Mouse (Mus musculus): ENCODE data around the gene Gclm.
"Not testable (repeated sequence)": the region's sequence is repeated elsewhere in the genome, so short reads cannot be mapped to it uniquely, and the experiment has no call there.

Gene Gclm

GRCm38 (mm10) chr3:122245215-122245877 lies at the start of gene Gclm:
Gene Gclm, plus strand, starts transcription at chr3:122245557.
- DNase-seq (ENCODE audit: extremely low read depth, low read depth) = peak; percentile 88

DNA sequence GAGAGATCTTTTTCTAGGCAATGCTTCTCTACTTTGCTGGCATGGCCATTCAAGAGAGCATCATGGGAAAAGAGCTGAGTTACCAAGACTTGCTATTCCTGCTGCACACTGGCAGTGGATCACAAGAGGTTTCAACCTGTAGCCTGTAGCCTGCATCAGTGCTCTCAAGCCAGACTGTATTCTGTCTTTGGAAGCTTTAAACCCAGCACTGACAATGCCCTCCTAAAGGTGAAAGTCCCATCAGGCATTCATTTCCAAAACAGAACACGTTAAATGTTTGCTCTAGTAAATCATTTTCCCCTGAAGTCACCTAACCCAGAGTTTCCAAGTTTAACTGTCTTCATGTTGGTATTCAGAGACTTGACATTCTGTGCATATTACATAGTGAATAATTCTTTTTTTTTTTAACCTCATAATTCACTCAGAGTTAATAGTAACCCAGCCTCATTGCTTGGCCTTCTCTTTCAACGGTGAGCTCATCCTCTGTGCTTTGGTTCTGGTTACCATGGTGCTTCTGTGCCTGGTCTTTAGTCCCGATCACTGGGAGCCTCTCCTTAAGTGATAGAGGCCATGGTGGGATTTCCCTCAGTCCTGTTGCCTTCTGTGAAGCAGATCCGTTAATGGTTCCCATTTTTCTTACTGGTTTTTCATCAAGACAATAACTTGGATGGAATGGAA lies 48.6 kb upstream of the Gclm start:
- DNase-seq (ENCODE audit: extremely low read depth, low read depth) = no peak

GRCm38 (mm10) chr3:122198532-122198931 lies 46.8 kb upstream of the Gclm start:
- no peak for DNase-seq (ENCODE audit: extremely low read depth, low read depth)

DNA sequence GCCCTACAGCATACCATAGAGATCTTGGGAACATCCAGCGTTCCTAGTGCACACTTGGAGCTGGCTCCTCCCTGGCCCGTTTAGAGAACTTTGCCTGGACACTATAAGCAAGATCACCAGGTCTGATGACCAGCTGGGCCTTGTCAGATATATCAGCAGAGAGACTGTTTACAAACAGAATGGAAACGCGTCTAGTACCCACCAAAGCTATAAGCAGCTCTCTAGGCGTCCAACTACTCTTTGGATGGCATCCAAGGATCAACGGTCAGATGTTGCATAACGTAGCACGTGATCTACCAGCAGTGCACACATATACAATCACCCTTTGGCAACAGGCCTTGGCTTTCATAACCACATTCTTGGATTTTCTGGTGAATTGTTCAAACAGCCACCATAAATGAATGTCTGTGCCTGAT lies 46.4 kb upstream of the Gclm start:
- DNase-seq (ENCODE audit: extremely low read depth, low read depth) = no peak

DNA sequence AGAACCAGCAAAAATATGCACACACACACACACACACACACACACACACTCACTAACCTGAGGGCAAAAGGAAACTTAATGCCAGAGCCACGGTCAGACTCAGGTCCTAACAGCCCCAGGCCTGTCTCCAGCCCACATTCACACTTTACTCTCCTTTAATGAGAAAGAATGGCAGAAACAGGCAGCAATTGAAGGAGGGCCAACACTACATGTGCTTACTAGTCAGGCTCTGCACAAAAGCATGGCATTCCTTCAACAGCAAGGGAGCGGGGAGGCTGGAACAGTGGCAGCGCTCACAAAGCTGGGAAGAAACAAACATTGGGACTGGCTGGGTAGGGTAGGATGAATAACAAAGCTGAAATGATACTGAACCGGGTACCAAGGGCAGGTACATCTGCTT lies 45.8 kb upstream of the Gclm start:
- no peak for DNase-seq (ENCODE audit: extremely low read depth, low read depth)

GRCm38 (mm10) chr3:122200017-122200416 lies 45.3 kb upstream of the Gclm start:
- DNase-seq (ENCODE audit: extremely low read depth, low read depth) = no peak

DNA sequence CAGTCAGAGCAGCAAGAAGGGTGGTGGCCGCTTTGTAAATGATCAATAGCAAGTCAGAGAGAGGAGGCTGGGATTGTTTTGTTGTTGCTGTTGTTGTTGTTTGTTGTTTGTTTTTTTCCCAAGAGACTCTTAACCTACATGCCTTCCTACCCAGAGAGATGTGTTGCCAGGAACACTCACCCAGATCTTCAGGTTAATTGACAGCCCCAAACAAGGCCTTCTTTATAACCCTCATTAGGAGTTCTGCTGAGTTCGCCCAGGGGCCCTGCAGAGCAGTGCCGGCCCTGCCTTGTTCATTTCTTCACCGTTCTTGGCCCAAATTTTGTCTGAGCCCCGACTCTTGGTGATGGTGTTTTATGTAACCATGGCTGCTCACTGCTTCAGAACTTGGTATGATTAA lies 44.9 kb upstream of the Gclm start:
- DNase-seq (ENCODE audit: extremely low read depth, low read depth) = no peak

GRCm38 (mm10) chr3:122202307-122202732 lies 43.0 kb upstream of the Gclm start:
- DNase-seq (ENCODE audit: extremely low read depth, low read depth) = no peak

DNA sequence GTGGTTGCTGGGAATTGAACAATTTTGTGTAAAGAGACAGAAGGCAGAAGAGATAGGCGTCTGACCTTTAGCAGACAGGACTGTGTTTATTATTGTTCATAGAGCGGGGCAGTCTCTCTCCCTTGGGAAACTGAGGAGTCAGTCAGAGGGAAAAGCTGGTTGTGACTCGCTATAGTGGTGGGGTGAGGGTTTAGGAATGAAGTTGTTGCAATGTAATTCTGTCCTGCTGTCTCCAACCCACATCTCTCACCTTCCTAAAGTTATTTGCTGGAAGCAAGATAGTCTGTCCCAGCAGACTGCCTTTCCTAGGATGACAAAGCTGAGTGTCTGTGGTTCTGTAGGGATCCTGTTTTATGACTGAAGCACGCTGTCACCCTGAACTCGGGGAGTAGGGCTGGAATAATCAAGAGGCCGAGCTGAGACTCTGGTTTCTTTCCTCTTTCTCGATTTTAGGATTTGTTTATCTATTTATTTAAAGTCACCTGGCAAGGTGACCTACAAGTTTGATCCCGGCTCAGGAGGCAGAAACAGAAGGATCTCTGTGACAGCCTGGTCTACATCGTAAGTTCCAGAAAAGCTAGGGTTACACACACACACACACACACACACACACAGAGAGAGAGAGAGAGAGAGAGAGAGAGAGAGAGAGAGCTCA lies 41.6 kb upstream of the Gclm start:
- DNase-seq (ENCODE audit: extremely low read depth, low read depth) = no peak

DNA sequence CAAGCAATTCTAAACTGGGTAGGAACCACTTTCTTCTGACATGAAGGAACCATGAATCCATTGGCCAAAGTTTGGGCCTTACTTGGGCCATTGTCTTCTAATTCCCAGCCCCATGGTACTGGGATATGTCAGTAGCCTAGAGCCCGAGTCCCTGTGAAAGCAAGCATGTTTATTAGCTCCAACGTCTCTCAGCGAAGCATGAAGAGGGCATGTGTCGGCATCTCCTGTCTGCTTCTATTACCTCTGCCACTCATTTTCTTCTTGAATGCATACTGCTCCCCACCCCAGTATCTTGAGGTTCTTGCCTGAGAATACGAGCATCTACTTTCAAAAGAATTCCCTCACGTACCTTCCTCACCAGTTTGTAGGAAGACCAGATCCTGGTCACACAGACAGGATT lies 39.6 kb upstream of the Gclm start:
- DNase-seq (ENCODE audit: extremely low read depth, low read depth) = no peak

DNA sequence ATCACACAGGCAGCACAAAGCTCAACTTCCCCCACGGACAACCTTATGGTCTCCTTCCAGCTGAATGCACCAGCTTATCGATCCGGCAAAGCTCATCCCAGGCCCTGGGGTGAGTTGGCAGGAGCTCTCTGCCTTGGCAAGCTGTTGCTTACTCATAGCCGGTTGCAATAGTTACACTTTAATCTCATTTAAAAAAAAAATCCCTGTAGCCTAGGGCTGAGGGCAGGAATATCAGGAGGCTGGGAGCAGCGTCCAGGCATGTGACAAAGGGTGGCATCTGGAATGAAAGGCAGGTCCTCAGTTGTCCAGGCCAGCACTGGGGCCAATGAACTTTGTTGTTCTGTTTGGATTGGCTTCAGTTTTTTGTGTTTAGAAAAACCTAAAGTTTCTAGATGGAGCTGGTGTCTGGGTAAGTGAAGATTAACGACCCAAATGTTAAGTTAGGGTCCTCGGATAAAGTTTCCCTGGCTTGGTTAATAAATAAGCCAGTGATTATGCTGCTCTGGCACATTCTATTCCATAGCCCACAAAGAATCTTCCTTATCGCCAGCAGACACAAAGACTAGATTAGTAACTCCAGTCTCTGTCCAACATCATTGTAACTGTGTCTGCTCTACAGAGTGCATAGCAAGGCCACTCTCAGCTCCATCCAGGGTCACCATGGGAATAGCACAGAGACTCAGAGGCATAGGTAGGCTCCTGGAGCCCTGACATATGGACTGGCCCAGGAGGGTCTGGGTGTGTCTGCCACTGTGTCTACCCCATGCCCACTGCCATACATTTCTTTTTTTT lies 38.9 kb upstream of the Gclm start:
- DNase-seq (ENCODE audit: extremely low read depth, low read depth) = no peak

DNA sequence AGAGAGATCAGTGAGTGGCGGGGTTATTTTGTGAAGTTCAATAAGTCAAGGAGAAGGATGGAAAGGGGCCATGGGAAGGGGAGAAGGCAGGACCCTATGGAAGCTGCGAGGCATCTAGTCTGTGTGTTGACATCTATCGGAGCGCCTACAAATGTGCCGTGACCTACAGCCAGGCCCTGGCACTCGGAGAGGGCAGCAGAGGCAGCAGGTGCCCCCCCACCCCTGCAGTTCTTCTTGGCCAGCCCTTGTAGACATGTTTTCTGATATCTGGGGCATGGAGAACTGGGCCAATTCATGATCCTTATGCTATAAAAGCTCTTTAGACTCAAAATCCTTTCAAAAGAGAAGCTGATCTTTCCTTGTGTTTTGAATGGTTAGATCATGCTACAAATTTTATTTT lies 37.6 kb upstream of the Gclm start:
- DNase-seq (ENCODE audit: extremely low read depth, low read depth) = no peak

DNA sequence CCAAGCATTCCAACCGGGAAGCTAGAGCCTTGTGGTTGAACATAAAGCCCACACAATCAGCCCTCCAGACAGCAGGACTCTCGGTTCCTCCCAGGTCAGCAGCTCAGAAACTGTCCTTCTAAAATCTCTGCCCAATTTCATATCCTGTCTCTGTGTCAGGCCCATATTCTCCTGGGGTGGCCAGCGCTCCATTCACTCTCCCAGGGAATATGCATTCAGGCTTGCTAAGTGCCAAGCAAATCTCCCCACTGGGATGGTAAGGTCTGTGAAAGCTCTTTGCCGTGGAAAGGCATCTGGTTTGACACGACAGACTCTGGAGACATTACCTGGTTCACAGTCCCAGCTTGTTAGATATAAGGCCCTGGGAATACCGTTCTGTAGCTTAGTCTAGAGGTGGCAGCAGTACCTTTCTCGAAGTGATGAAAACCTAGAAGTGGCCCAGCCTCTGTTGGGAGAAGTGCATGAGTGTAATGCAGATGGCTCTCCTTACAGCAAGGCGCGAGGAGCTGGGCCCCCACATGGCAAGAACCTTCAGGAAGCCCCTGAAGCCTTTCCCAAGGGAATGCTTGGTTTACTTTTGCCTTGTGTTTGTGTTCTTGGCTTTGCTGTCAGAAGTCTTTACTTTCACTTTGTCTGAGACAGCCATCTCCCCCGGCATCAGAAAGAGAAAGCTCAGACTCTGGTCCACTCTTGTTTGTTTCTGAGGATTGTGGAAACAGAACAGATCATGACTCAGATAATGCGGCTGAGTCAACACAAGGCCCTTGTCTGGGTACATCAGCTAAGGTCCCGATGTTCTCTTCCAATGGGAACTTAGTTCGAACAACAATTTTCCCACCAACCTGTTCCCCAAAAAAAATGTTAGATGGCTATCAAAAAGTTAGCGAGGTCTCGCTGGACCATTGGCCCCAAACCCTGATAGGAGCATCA lies 36.8 kb upstream of the Gclm start:
- no peak for DNase-seq (ENCODE audit: extremely low read depth, low read depth)

DNA sequence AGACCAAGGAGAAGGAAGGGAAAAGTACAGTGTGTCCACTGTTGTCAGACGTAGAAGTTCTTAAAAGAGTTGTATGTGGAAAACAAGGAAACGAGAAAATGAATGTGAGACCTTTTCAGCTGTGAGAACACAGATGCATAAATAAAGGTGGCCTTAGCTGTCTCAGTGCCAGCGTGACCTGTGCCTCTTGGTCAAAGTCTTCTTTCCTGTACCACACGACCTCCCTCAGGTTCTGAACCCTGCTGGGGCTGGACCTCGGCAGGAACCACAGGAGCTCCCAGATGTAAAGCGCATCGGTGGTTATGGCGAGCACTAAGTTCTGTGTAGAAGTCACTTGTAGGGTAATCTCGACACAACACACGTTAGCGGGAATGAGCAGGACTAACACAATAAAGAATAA lies 35.8 kb upstream of the Gclm start:
- no peak for DNase-seq (ENCODE audit: extremely low read depth, low read depth)

- DNase-seq (ENCODE audit: extremely low read depth, low read depth) = no peak
Observed at GRCm38 (mm10) chr3:122210434-122210833, 34.9 kb upstream of the Gclm start.

- no peak for DNase-seq (ENCODE audit: extremely low read depth, low read depth)
Observed at GRCm38 (mm10) chr3:122210846-122211245, 34.5 kb upstream of the Gclm start.

DNA sequence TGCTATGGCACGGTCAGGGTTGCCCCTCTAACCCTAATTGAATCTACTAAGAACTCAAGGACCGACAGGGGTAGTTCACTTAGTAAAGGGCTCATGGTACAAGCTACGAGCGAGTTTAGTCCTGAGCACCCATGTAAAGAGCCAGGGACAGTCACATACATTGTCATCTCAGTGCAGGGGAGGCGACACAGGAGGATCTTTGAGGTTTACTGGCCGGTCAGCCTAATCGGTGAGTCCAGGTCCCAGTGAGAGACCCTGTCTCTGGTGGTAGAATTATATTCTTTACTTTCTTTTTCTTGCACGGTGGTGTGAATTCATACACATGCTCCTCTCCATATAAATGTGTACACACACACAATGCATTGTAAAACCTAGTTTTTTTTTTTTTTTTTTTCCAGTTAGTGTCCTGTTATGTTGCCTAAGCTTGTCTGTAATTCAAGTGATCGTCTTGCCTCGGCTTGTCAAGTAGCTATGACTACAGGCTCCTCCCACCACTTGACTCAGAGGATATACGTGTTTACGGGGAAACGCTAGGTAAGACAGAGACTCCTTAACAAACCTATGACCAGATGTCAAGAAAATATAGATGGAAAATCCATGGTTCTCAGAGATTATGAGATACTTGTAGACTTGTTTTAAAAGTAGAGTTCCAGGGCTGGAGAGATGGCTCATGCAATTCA lies 33.8 kb upstream of the Gclm start:
- no peak for DNase-seq (ENCODE audit: extremely low read depth, low read depth)

DNA sequence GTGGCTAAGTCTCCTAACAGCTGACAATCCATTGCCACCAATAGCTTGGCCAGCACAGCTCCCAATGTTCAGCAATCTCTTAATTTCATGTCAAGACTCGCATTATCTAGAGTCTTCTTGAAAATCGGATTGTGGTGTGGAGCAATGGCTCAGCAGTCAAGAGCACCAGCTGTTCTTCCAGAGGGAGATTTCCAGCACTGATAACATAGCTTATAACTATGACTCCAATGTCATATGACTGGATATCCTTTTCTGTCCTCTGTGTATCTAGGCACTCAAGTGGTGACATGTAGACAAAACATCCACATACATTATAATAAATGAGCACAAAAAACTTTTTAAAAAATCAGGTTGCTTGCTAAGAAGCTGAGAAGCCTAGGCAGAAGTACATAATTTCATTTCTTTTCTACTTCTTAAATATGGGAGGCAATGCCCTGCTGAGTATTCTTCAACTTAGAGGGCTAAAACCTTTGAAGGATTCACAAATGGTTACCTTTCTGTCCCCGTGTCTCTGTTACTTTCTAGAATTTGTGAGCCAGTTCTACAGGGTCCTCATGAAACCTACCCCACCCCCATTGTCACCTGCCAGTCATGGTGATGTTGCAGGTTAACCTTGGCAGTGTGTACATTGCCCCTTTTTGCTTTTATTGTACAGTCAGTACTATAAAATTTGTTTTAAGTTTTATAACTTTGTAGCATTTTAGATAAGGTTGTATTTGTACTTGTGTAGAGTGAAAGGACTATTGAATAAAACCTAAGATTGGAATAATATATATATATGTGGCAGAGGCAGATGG lies 23.9 kb upstream of the Gclm start:
- no peak for DNase-seq (ENCODE audit: extremely low read depth, low read depth)

- not testable (repeated sequence) for DNase-seq (ENCODE audit: extremely low read depth, low read depth)
Observed at GRCm38 (mm10) chr3:122226972-122227371, 18.4 kb upstream of the Gclm start.

Data from MEL-GATA-1-ER (cell line).